Mouse (Mus musculus) midbrain, postnatal 0 days (tissue): Measurements from ENCODE around the gene Cnih2. TPM values are rescaled to one million over a fixed set of nuclear protein-coding genes. Genes with fewer than 3 reads are reported as not detected.

Experiments used
- ATAC-seq: fragments of 200-750 bp; cut with Nextera tagmentation; 2 replicates; pipeline ENCODE4 v1.8.0; 2017; ENCODE audit warnings: moderate number of reproducible peaks, mild to moderate bottlenecking, moderate TSS enrichment, moderate library complexity; ENCODE audit not compliant: low FRiP score
- DNase-seq: peaks from one replicate; pipeline ENCODE4 v3.0.0-alpha.2; 2015; ENCODE audit warnings: low spot score
- H3K27ac ChIP-seq: fragments of 300-500 bp; sonication (generic); 2 replicates; pipeline ENCODE4 v1.5.1; 2014; ENCODE audit warnings: low read depth, mild to moderate bottlenecking, low read length, mixed read lengths
- H3K27me3 ChIP-seq: fragments of 300-500 bp; sonication (generic); 2 replicates; pipeline ENCODE4 v1.6.1; 2014; ENCODE audit warnings: low read length, control low read depth, mixed read lengths; ENCODE audit not compliant: insufficient read depth
- H3K36me3 ChIP-seq: fragments of 300-500 bp; sonication (generic); 2 replicates; pipeline ENCODE4 v1.6.1; 2014; ENCODE audit warnings: low read length, control low read depth, mixed read lengths; ENCODE audit not compliant: insufficient read depth
- H3K4me1 ChIP-seq: fragments of 300-500 bp; sonication (generic); 2 replicates; pipeline ENCODE4 v1.6.1; 2014; ENCODE audit warnings: mild to moderate bottlenecking, control low read depth, antibody characterized with exemption, low read length, mixed read lengths; ENCODE audit not compliant: insufficient read depth
- H3K4me2 ChIP-seq: fragments of 300-500 bp; sonication (generic); 2 replicates; pipeline ENCODE4 v1.6.1; 2014; ENCODE audit warnings: low read depth, mild to moderate bottlenecking, low read length, mixed read lengths; ENCODE audit not compliant: poor library complexity, severe bottlenecking
- H3K4me3 ChIP-seq: fragments of 300-500 bp; sonication (generic); 2 replicates; pipeline ENCODE4 v1.5.1; 2014; ENCODE audit warnings: low read depth, mild to moderate bottlenecking, low read length, moderate library complexity
- H3K9ac ChIP-seq: fragments of 300-500 bp; sonication (generic); replicated peaks from 2 replicates; pipeline ENCODE4 v1.6.1; 2014; ENCODE audit warnings: mild to moderate bottlenecking, low read length, moderate library complexity, mixed read lengths; ENCODE audit not compliant: poor library complexity, severe bottlenecking
- H3K9me3 ChIP-seq: fragments of 300-500 bp; sonication (generic); 2 replicates; pipeline ENCODE4 v1.6.1; 2016; ENCODE audit warnings: low read length, control low read depth
- CTCF ChIP-seq: IDR thresholded peaks from 2 replicates; pipeline ENCODE4 v1.5.1; 2016; ENCODE audit warnings: antibody characterized with exemption, mild to moderate bottlenecking
- WGBS: fragments of 180-500 bp; shearing (Covaris S2); extraction: QIAGEN DNeasy Blood & Tissue Kit; methylation state at CpG from one replicate; pipeline ENCODE4 v1.1.7; 2014; 5-methylcytosine and 5-hydroxymethylcytosine counted together
- polyA plus RNA-seq: library from polyadenylated mRNA; unstranded; fragments of >200 nt; fragmentation: Nextera tagmentation; extraction: Ambion mirVana; gene quantifications from 2 replicates; pipeline ENCODE4 v1.2.1, GENCODE M21; 2015
- total RNA-seq: library from RNA; depleted of rRNA; stranded (reverse); fragments of >200 nt; gene quantifications from 2 replicates; pipeline ENCODE4 v1.2.3, GENCODE M21; 2014

Gene Cnih2
- total and polyA plus RNA-seq, 2 experiments from 2014 or later, result 553 to 753 TPM

DNA sequence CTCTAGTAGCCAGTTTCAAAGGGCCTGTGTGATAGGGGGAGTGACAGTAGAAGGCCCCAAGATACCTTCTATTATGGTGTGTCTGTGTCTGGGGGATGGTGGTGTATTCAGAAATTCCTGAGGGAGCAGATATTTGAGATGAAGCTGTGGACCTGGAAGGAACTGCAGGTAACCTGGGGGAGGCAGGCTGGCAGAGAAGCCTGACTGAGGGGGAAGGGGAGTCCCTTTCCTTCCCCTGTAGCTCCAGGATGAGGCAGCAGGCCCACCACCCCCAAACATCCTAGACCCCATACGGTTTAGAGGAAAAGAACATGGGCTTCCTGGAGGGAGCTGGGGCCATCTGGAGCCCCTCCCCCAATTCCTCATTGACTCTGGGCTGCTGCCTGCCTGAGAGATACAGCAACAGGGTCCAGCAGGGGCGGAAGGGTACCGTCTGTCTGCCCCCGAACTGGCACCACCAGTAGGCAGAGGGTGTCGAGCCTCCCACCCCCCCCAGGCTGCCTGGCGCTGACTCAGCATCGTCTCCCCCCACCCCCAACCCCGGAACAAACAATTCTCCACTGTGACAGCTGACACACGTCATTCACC, 2.3 kb downstream of the Cnih2 start:
- DNase-seq (no peak), ATAC-seq (no peak)
- Histone ChIP-seq H3K9me3 (no peaks in the 10 kb centered on the region), H3K27me3 (no peaks in the 10 kb centered on the region), H3K9ac (peak overlapping the region; percentile 98), H3K4me2 (peak overlapping the region; percentile 72), H3K36me3 (peaks cover 45% of the 10 kb centered on the region), H3K27ac (peak overlapping the region; percentile 97), H3K4me3 (peak overlapping the region; percentile 88), H3K4me1 (peaks cover 34% of the 10 kb centered on the region)
- 5% methylated on average over 9 of the region's 9 CpGs for WGBS
- TF ChIP-seq CTCF, result no peak

DNA sequence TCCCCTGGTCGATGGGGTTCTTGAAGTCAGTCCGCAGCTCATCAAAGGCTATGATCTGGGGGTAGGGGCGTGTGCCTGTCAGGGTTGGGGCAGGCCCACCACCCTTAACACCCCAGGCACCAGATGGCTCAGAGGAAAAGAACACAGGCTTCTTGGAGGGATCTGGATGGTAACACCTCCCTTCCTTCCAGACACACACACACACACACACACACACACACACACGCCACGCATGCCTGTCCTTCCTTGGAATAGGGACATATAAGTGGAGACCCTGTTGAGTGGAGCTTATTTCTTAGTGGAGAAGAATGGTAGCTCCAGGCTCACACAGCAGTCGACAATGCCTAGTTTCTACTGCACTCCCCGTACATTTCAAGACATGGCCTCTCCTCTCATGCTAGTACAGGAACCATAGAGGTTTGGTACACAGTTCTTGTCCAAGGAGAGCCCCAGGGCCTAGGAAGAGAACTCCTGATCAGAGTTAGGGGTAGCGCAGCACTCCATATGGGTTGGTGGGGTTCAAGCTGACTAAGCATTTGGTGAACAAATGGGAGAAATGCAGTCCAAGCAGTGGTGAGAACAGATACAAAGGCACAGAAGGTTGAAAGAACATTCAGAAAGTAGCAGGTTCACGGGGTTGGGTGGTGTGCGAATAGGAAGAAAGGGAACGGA, 3.4 kb downstream of the Cnih2 start:
- TF ChIP-seq CTCF, result no peak
- 20% methylated on average over 11 of the region's 11 CpGs for WGBS
- peak overlapping the region; percentile 72 for H3K4me2 ChIP-seq
- H3K36me3 ChIP-seq, result peaks cover 38% of the 10 kb centered on the region
- no peaks in the 10 kb centered on the region for H3K9me3 ChIP-seq
- H3K9ac ChIP-seq, result peak overlapping the region; percentile 98
- H3K27me3 ChIP-seq, result no peaks in the 10 kb centered on the region
- no peak for DNase-seq
- H3K27ac ChIP-seq, result peak overlapping the region; percentile 97
- no peak for ATAC-seq
- peak overlapping the region; percentile 88 for H3K4me3 ChIP-seq
- peaks cover 34% of the 10 kb centered on the region for H3K4me1 ChIP-seq

DNA sequence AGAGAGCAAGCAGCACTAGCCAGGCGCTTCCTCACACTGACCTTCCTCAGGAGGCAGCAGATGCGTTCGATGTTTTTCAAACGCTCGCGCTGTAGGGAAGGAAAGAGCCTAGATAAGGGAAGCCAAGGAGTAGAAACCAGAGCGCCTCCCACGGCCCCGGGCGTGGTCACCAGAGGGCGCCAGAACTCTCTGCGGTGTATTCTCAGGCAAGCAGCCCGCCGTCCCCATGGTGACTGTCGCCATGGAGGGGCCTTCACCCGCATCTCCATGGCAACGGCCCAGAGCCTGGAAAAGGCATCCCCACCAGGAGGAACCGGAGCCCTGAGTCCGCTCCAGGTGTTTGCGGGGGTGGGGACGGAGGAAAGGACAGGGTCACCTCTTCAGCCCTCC, 4.1 kb downstream of the Cnih2 start:
- DNase-seq, result peak; percentile 97
- H3K4me1 ChIP-seq, result peaks cover 36% of the 10 kb centered on the region
- peak; percentile 91 for TF ChIP-seq CTCF
- H3K4me3 ChIP-seq, result peak overlapping the region; percentile 88
- peak overlapping the region; percentile 72 for H3K4me2 ChIP-seq
- peaks cover 32% of the 10 kb centered on the region for H3K36me3 ChIP-seq
- peak overlapping the region; percentile 98 for H3K9ac ChIP-seq
- peak; percentile 58 for ATAC-seq
- WGBS, result 2% methylated on average over 20 of the region's 21 CpGs
- H3K27ac ChIP-seq, result peak overlapping the region; percentile 97
- no peaks in the 10 kb centered on the region for H3K27me3 ChIP-seq
- no peaks in the 10 kb centered on the region for H3K9me3 ChIP-seq

DNA sequence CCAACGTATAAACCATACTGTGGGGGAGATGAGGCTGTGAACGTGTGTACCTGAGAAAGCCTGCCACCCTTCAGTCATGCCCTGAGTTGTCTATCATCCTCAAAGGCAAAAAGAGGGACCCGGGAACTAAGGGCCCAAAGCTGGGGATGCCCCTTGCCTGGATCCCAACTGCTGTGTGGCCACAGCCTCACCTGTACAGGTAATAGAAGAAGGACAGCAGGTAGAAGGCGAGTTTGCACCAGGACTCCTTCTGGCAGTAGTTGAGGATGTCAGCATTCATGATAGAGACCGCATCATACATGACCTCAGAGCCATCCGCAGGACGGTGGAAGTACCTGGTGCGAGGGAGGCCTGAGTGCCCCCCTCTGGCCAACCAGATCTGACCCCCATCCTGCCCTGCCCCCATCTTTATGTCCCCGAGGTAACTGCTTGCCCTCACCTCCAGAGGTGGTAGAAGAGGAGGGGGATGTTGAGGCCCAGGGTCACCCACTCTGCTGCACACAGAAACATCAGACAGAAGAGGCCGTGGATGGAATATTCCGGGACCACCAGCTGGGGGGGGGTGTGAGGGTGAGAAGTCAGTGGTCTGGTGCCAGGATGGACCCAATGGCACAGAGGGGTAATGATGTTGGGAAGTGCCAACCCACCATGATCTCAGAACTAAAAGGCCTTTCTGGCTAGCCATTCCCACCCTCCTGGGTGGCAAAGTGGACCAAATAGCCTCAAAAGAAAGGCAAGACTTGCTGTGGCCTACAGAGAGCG, 4.7 kb downstream of the Cnih2 start:
- peak overlapping the region; percentile 98; the same call in 1 of the 2 replicates for H3K9ac ChIP-seq
- no peak for ATAC-seq
- peaks cover 33% of the 10 kb centered on the region for H3K4me1 ChIP-seq
- WGBS, result 72% methylated on average over 12 of the region's 12 CpGs
- DNase-seq, result no peak
- peak overlapping the region; percentile 97 for H3K27ac ChIP-seq
- no peaks in the 10 kb centered on the region for H3K27me3 ChIP-seq
- peak overlapping the region; percentile 72 for H3K4me2 ChIP-seq
- no peak for TF ChIP-seq CTCF
- peaks cover 32% of the 10 kb centered on the region for H3K36me3 ChIP-seq
- no peaks in the 10 kb centered on the region for H3K9me3 ChIP-seq
- H3K4me3 ChIP-seq, result peak overlapping the region; percentile 88; the same call in 1 of the 2 replicates

DNA sequence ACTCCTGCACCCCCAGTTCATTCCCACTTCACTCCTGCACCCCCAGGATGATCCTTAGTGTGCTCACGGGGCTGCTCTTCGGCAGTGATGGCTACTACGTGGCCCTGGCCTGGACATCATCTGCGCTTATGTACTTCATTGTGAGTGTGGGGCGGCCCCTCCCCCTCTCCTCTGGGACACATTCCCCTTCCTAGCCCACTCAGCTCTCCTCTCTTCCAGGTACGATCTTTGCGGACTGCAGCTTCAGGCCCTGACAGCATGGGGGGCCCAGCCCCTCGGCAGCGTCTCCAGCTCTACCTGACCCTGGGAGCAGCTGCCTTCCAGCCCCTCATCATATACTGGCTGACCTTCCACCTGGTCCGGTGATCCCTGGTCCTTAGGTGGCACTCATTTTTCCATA, 6.2 kb downstream of the Cnih2 start:
- WGBS, result 85% methylated on average over 10 of the region's 10 CpGs
- TF ChIP-seq CTCF, result no peak
- H3K4me1 ChIP-seq, result peaks cover 37% of the 10 kb centered on the region
- H3K27me3 ChIP-seq, result no peaks in the 10 kb centered on the region
- no peak overlapping the region for H3K4me2 ChIP-seq
- H3K36me3 ChIP-seq, result peaks cover 32% of the 10 kb centered on the region
- no peak overlapping the region for H3K27ac ChIP-seq
- H3K9ac ChIP-seq, result no peak overlapping the region
- H3K4me3 ChIP-seq, result no peak overlapping the region
- ATAC-seq, result no peak
- DNase-seq, result no peak
- no peaks in the 10 kb centered on the region for H3K9me3 ChIP-seq

DNA sequence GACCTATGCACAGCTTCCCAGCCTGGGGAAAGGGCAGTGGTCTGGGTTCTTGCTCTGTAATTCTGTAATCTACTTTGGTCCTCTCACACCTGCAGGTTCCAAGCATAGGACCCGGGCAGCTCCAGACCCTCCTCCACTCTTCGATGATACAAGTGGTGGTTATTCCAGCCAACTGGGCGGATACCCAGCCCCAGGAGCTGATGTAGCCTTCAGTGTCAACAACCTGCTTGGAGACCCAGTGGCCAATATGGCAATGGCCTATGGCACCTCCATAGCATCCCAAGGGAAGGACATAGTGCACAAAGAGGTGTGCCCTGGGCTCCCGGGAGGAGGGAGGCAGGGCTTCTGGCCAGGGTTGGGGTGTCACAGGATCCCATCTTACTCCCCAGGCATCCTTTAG, 9.0 kb downstream of the Cnih2 start:
- 88% methylated on average over 4 of the region's 4 CpGs for WGBS
- Histone ChIP-seq H3K9me3 (no peaks in the 10 kb centered on the region), H3K36me3 (peaks cover 32% of the 10 kb centered on the region), H3K27me3 (no peaks in the 10 kb centered on the region), H3K27ac (no peak overlapping the region), H3K9ac (peak overlapping the region; percentile 66), H3K4me3 (peak overlapping the region; percentile 65), H3K4me1 (peaks cover 17% of the 10 kb centered on the region), H3K4me2 (peak overlapping the region; percentile 84)
- DNase-seq (no peak), ATAC-seq (no peak)
- no peak for TF ChIP-seq CTCF
